Mouse (Mus musculus): Measurements from ENCODE around the gene Pea15a.

- TF ChIP-seq POLR2A (IDR thresholded peaks at IDR 0.05; ENCODE audit: low read depth, low read length) (no peak), CTCF (IDR thresholded peaks at IDR 0.05; ENCODE audit: extremely low read depth, insufficient read length, insufficient replicate concordance, low read depth, low read length) (no peak)
Observed at GRCm38 (mm10) chr1:172221297-172222063, 14.9 kb upstream of the Pea15a start.
